Mouse (Mus musculus) CH12.LX (cell line): ENCODE measurements at regions not wholly inside any gene's neighbourhood (a gene's known extent, or its start where the extent isn't known, plus 50 kb on each side); places are given as distances from the start of the nearest gene placed in this dataset.

ENCODE experiments used
- CHD1 ChIP-seq: IDR thresholded peaks from 2 replicates; pipeline ENCODE4 v1.6.1; 2012; ENCODE audit warnings: low read depth, low read length, improper control_type of control experiment, inconsistent platforms
- ELF1 ChIP-seq: IDR thresholded peaks from 2 replicates; pipeline ENCODE4 v1.6.1; 2014; ENCODE audit warnings: low read depth, mild to moderate bottlenecking, inconsistent platforms, low read length, improper control_type of control experiment
- EP300 ChIP-seq: IDR thresholded peaks from 2 replicates; pipeline ENCODE4 v1.6.1; 2011; ENCODE audit warnings: low read length, improper control_type of control experiment
- KAT2A ChIP-seq: IDR thresholded peaks from 2 replicates; pipeline ENCODE4 v1.6.1; 2012; ENCODE audit warnings: low read length, improper control_type of control experiment, inconsistent platforms; ENCODE audit not compliant: insufficient replicate concordance
- MXI1 ChIP-seq: IDR thresholded peaks from 2 replicates; pipeline ENCODE4 v1.6.1; 2011; ENCODE audit warnings: mild to moderate bottlenecking, low read depth, low read length, improper control_type of control experiment
- RAD21 ChIP-seq: IDR thresholded peaks from 2 replicates; pipeline ENCODE4 v1.6.1; 2011; ENCODE audit warnings: low read depth, mild to moderate bottlenecking, low read length, improper control_type of control experiment, moderate library complexity
- USF1 ChIP-seq: IDR thresholded peaks from 2 replicates; pipeline ENCODE4 v1.6.1; 2014; ENCODE audit warnings: low read depth, mild to moderate bottlenecking, inconsistent platforms, low read length, improper control_type of control experiment
- ZC3H11A ChIP-seq: IDR thresholded peaks from 2 replicates; pipeline ENCODE4 v1.6.1; 2012; ENCODE audit warnings: low read depth, mild to moderate bottlenecking, inconsistent platforms, low read length, improper control_type of control experiment

DNA sequence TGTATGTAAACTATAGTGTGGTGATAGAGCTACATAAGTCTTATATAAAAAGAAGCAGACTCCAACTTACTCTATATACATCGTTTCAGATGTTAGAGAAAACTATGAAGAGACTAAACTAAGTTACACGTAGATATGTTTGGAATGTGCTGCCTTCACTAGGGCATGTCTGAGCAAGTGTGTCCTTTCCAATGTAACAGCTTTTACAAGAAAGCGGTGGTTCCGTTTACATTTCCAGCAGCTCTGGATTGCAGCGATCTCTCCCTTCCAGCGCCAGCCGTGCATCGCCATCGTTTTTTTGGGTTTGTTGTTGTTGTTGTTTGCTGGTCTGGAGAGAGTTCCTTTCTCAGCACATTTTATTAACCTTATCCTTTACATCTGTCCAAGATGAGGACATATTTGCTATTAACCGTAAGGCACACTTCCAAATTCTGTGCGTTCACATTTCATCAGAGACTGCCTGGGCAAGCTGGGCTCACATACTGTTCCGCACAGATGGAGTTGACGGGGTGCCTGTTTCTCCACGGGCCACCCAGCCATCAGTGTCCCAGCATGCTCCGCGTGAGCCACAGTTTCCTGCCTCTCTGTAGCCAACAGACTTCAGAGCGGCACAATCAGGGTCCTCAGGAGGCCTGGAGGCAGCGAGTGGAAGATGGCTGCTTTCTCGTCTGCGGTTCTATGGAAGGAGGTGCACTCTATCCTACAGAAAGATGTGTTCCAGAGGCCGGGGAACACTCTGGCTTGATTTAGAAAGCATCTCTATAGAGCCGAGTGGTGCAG is 125.2 kb upstream of the Map1b start:
- TF ChIP-seq USF1 (no peak), MXI1 (no peak), ELF1 (no peak), KAT2A (no peak), ZC3H11A (no peak), RAD21 (no peak), CHD1 (no peak), EP300 (no peak)
